Mouse (Mus musculus) forebrain, embryonic 12.5 days (tissue): ENCODE results near the gene Mrgprx1. TPM values are rescaled to one million over a fixed set of nuclear protein-coding genes. Genes with fewer than 3 reads are reported as not detected.

Source experiments
- ATAC-seq: fragments of 200-750 bp; cut with Nextera tagmentation; 2 replicates; pipeline ENCODE4 v1.8.0; 2017; ENCODE audit warnings: moderate TSS enrichment; ENCODE audit not compliant: low FRiP score
- H3K27ac ChIP-seq: fragments of 300-500 bp; sonication (generic); 2 replicates; pipeline ENCODE4 v1.5.1; 2016; ENCODE audit warnings: mild to moderate bottlenecking
- H3K27me3 ChIP-seq: fragments of 300-500 bp; sonication (generic); 2 replicates; pipeline ENCODE4 v1.6.1; 2016; ENCODE audit warnings: mild to moderate bottlenecking
- H3K36me3 ChIP-seq: fragments of 300-500 bp; sonication (generic); replicated peaks from 2 replicates; pipeline ENCODE4 v1.6.1; 2016; ENCODE audit warnings: mild to moderate bottlenecking
- H3K4me1 ChIP-seq: fragments of 300-500 bp; sonication (generic); 2 replicates; pipeline ENCODE4 v1.6.1; 2016
- H3K4me2 ChIP-seq: fragments of 300-500 bp; sonication (generic); 2 replicates; pipeline ENCODE4 v1.6.1; 2016; ENCODE audit warnings: mild to moderate bottlenecking, moderate library complexity
- H3K4me3 ChIP-seq: fragments of 300-500 bp; sonication (generic); replicated peaks from 2 replicates; pipeline ENCODE4 v1.5.1; 2016; ENCODE audit warnings: mild to moderate bottlenecking
- H3K9ac ChIP-seq: fragments of 300-500 bp; sonication (generic); 2 replicates; pipeline ENCODE4 v1.6.1; 2016; ENCODE audit warnings: mild to moderate bottlenecking
- H3K9me3 ChIP-seq: fragments of 300-500 bp; sonication (generic); 2 replicates; pipeline ENCODE4 v1.6.1; 2016
- WGBS: fragments of 180-500 bp; shearing (Covaris S2); methylation state at CpG from one replicate; pipeline ENCODE4 v1.1.7; 2016; 5-methylcytosine and 5-hydroxymethylcytosine counted together
- polyA plus RNA-seq: library from polyadenylated mRNA; unstranded; fragments of >200 nt; fragmentation: Nextera tagmentation; extraction: Ambion mirVana; gene quantifications from 2 replicates; pipeline ENCODE4 v1.2.1, GENCODE M21; 2016

The Mrgprx1 gene
- not detected in 2 replicates for polyA plus RNA-seq

DNA sequence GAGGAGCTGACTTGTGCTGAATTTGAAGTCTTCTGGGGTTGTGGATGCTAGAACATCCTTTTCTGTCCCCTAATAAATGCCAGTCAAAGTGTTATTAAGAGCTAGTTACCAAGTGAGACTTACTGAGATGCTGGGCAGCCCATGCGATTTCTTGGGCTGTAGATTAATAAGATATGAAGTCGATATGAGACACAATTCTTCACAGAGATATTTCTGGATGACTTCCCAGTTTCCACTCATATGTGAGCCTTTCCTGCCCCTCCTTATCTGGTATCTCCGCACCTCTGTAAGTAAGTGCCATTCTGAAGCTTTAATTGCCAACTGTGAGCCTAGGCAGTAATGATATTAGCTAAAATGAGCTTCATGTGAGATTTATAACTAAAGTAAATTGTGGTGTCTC, at the start of gene Mrgprx1:
Gene Mrgprx1 (minus strand): TSS at position 101 of the 400 bp plus-strand sequence.
- no peak within 1 kb of the TSS for H3K9ac ChIP-seq
- no peaks in the 10 kb centered on the region for H3K9me3 ChIP-seq
- no peak within 1 kb of the TSS for H3K4me3 ChIP-seq
- no peaks in the 10 kb centered on the region for H3K27me3 ChIP-seq
- no peak within 1 kb of the TSS for H3K27ac ChIP-seq
- no peaks in the 10 kb centered on the region for H3K4me1 ChIP-seq
- WGBS, result 85% methylated on average over 3 of the region's 3 CpGs
- no peaks in the 10 kb centered on the region for H3K36me3 ChIP-seq
- ATAC-seq, result no peak
- no peak within 1 kb of the TSS for H3K4me2 ChIP-seq

GRCm38 (mm10) chr7:48075521-48075920, 48.1 kb upstream of the Mrgprx1 start:
- H3K4me2 ChIP-seq, result no peak overlapping the region
- H3K4me1 ChIP-seq, result no peaks in the 10 kb centered on the region
- no peaks in the 10 kb centered on the region for H3K9me3 ChIP-seq
- no peaks in the 10 kb centered on the region for H3K27me3 ChIP-seq
- no peaks in the 10 kb centered on the region for H3K36me3 ChIP-seq
- H3K4me3 ChIP-seq, result no peak overlapping the region
- H3K9ac ChIP-seq, result no peak overlapping the region
- no peak for ATAC-seq
- H3K27ac ChIP-seq, result no peak overlapping the region

GRCm38 (mm10) chr7:48046475-48047185, 19.2 kb upstream of the Mrgprx1 start:
- 84% methylated on average over 4 of the region's 4 CpGs for WGBS
- Histone ChIP-seq H3K4me1 (no peaks in the 10 kb centered on the region), H3K27me3 (no peaks in the 10 kb centered on the region), H3K9ac (no peak overlapping the region), H3K9me3 (no peaks in the 10 kb centered on the region), H3K36me3 (no peaks in the 10 kb centered on the region), H3K27ac (no peak overlapping the region), H3K4me2 (no peak overlapping the region), H3K4me3 (no peak overlapping the region)
- no peak for ATAC-seq

DNA sequence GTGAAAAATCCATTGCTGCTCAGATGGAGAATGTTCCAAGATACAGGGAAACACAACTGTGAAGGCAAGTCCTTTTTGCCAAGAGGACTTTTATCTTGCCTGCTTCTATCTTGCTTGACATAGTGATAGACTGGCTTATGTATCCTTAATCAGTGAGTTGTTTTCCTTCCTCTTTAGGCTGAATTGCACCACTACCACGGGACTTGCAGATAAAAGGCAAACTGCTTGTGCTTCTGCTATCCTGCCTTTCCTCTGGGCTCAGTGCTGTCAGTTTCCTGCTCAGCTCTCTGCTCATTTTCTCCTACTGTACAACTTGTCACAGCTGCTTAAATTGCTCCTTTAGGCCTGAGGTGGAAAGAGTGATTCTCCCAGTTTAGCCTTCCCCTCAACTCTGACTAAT, 16.6 kb upstream of the Mrgprx1 start:
- Histone ChIP-seq H3K9ac (no peak overlapping the region), H3K4me2 (no peak overlapping the region), H3K36me3 (no peaks in the 10 kb centered on the region), H3K4me3 (no peak overlapping the region), H3K9me3 (no peaks in the 10 kb centered on the region), H3K27me3 (no peaks in the 10 kb centered on the region), H3K27ac (no peak overlapping the region), H3K4me1 (no peaks in the 10 kb centered on the region)
- ATAC-seq, result no peak
- WGBS, result 60% methylated on average over 1 of the region's 1 CpGs

DNA sequence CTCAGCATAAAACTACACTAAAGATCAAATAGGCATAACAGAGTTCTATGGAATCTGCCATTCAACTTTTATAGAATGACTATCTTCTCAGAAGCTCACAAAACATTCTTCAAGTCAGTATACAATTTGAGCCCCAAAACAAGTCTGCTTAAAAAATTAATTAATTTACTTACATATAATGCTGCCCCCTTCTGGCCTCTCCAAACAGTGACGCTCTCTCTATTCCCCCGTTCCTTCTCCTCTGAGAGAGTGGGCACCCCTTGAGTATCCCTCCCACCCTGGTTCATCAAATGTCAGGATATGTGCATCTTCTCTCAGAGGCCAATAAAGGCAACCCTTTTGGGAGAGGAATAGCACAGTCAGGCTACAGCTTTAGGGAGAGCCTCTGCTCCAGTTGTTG, 9.5 kb downstream of the Mrgprx1 start:
- no peak for ATAC-seq

GRCm38 (mm10) chr7:47995689-47996088, 31.7 kb downstream of the Mrgprx1 start:
- H3K4me3 ChIP-seq, result no peak overlapping the region
- no peak overlapping the region for H3K4me2 ChIP-seq
- no peaks in the 10 kb centered on the region for H3K36me3 ChIP-seq
- H3K27ac ChIP-seq, result no peak overlapping the region
- 88% methylated on average over 3 of the region's 3 CpGs for WGBS
- 0 out of 2 replicates have a peak, but pooled peaks cover 5% of the 10 kb centered on the region for H3K9me3 ChIP-seq
- no peak overlapping the region for H3K9ac ChIP-seq
- no peaks in the 10 kb centered on the region for H3K4me1 ChIP-seq
- ATAC-seq, result no peak
- H3K27me3 ChIP-seq, result no peaks in the 10 kb centered on the region

More for the DNA sequence above, 9.5 kb downstream of the Mrgprx1 start:
- Histone ChIP-seq H3K27me3 (no peaks in the 10 kb centered on the region), H3K27ac (no peak overlapping the region), H3K36me3 (no peaks in the 10 kb centered on the region), H3K4me3 (no peak overlapping the region), H3K9ac (no peak overlapping the region), H3K4me1 (no peaks in the 10 kb centered on the region), H3K4me2 (no peak overlapping the region), H3K9me3 (no peaks in the 10 kb centered on the region)
- WGBS, result 48% methylated on average over 2 of the region's 2 CpGs

GRCm38 (mm10) chr7:47986752-47987151, 40.6 kb downstream of the Mrgprx1 start:
- no peak overlapping the region for H3K27ac ChIP-seq
- no peaks in the 10 kb centered on the region for H3K36me3 ChIP-seq
- no peaks in the 10 kb centered on the region for H3K27me3 ChIP-seq
- no peaks in the 10 kb centered on the region for H3K9me3 ChIP-seq
- no peak overlapping the region for H3K9ac ChIP-seq
- WGBS, result 53% methylated on average over 1 of the region's 1 CpGs
- no peak overlapping the region for H3K4me3 ChIP-seq
- no peak for ATAC-seq
- H3K4me2 ChIP-seq, result no peak overlapping the region
- no peaks in the 10 kb centered on the region for H3K4me1 ChIP-seq

DNA sequence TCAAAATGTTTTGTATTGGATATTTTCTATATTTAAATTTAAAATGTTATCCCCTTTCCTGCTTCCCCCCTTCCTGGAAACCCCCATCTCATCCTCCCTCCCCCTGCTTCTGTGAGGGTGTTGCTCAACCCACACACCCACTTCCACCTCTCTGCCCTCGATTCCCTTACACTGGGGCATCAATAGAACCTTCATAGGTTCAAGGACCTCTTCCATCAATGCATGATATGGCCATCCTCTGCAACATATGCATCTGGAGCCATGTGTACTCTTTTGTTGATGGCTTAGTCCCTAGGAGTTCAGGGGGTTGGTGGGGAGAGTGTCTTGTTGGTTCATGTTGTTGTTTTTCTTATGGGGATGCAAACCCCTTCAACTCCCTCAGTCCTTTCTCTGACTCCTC, 45.4 kb downstream of the Mrgprx1 start, which contains the start of gene Mrgpra4:
Gene Mrgpra4 (minus strand): TSS at position 101 of the 400 bp plus-strand sequence.
- H3K36me3 ChIP-seq, result no peaks in the 10 kb centered on the region
- no peak within 1 kb of the TSS for H3K27ac ChIP-seq
- WGBS, result 78% methylated on average over 1 of the region's 1 CpGs
- no peaks in the 10 kb centered on the region for H3K4me1 ChIP-seq
- H3K4me3 ChIP-seq, result no peak within 1 kb of the TSS
- H3K9ac ChIP-seq, result no peak within 1 kb of the TSS
- H3K9me3 ChIP-seq, result no peaks in the 10 kb centered on the region
- H3K4me2 ChIP-seq, result no peak within 1 kb of the TSS
- no peak for ATAC-seq
- no peaks in the 10 kb centered on the region for H3K27me3 ChIP-seq

Other genes with a start within 250 kb of the Mrgprx1 start
- gene Mrgpra4, start 45.5 kb downstream of the Mrgprx1 start, polyA plus RNA-seq, result not detected in 2 replicates
- gene Mrgprb5, start 141.4 kb upstream of the Mrgprx1 start, polyA plus RNA-seq, result not detected in 2 replicates
- not detected in 2 replicates for gene Mrgprb4, start 171.7 kb upstream of the Mrgprx1 start, polyA plus RNA-seq